Comparison of ENCODE assay signal across 18 mouse cellular contexts in the genomic region with DNA sequence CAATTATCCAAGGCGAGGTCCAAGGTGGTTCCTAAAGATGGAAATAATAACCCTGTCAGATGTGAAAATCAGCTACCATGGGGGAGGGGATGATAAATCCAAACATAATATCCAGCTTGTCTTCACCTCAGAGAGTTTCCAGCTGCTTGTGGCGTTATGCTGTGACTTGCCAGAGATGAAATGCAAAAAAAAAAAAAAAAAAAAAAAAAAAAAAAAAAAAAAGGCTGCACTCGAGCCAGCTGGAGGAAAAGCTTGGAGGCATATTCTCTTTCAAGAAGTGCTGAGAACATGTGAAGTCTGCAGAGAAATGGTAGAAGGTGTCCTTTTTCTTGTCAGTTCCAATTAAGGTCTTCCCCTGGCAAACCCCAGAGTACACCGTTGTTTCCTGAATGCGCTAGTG. TPM values are rescaled to one million over a fixed set of nuclear protein-coding genes. Genes with fewer than 3 reads are reported as not detected.
A peak's percentile ranks its signal among the peaks of the same experiment; 100 is the strongest.
DNase-seq lines count a peak whose midpoint lies in the region; ATAC-seq and TF ChIP-seq lines count a peak whose summit lies in the region.
"Had no signal": no experiment of that assay in that cellular context is flagged by ENCODE, and none has a peak within 500 bp of the region (broad histone marks: within the 10 kb centered on the region; RNA-seq: fewer than 3 reads in every experiment).

No protein-coding gene starts in this region.

- H3K4me2 ChIP-seq in limb, embryonic 14.5 days (replicated peaks; ENCODE audit: low read depth, low read length, severe bottlenecking), result no peak overlapping the region
- no peak overlapping the region for H3K4me2 ChIP-seq in CH12.LX (ENCODE audit: insufficient read depth, low read depth, poor library complexity, severe bottlenecking)
- H3K4me2 ChIP-seq in embryonic facial prominence, embryonic 14.5 days (ENCODE audit: low read depth, low read length), result no peak overlapping the region
- no peak overlapping the region for H3K4me2 ChIP-seq in forebrain, embryonic 11.5 days (ENCODE audit: low read depth, low read length, severe bottlenecking)
- H3K4me2 ChIP-seq: embryonic facial prominence, embryonic 13.5 days; heart, embryonic 13.5 days; hindbrain, embryonic 15.5 days had no signal

- 41% methylated on average over 5 of the region's 5 CpGs for WGBS in limb, embryonic 14.5 days
- 59% methylated on average over 5 of the region's 5 CpGs for WGBS in limb, embryonic 10.5 days
- 23% methylated on average over 5 of the region's 5 CpGs for WGBS in embryonic facial prominence, embryonic 14.5 days
- 67% methylated on average over 5 of the region's 5 CpGs for WGBS in forebrain, embryonic 11.5 days

- no peaks in the 10 kb centered on the region for H3K9me3 ChIP-seq in limb, embryonic 14.5 days (ENCODE audit: control insufficient read depth, low read length)
- no peaks in the 10 kb centered on the region for H3K9me3 ChIP-seq in limb, embryonic 10.5 days (replicated peaks)
- H3K9me3 ChIP-seq in CH12.LX (replicated peaks; ENCODE audit: low read length), result no peaks in the 10 kb centered on the region
- H3K9me3 ChIP-seq in embryonic facial prominence, embryonic 14.5 days (ENCODE audit: control insufficient read depth, low read length), result no peaks in the 10 kb centered on the region
- no peaks in the 10 kb centered on the region for H3K9me3 ChIP-seq in forebrain, embryonic 11.5 days (ENCODE audit: control insufficient read depth, low read length)
- H3K9me3 ChIP-seq: embryonic facial prominence, embryonic 13.5 days; heart, embryonic 13.5 days; hindbrain, embryonic 15.5 days had no signal

- no peaks in the 10 kb centered on the region for H3K27me3 ChIP-seq in limb, embryonic 14.5 days (ENCODE audit: control insufficient read depth, insufficient read depth, low read length)
- no peaks in the 10 kb centered on the region for H3K27me3 ChIP-seq in limb, embryonic 10.5 days (ENCODE audit: low read depth, poor library complexity, severe bottlenecking)
- no peaks in the 10 kb centered on the region for H3K27me3 ChIP-seq in CH12.LX (replicated peaks)
- H3K27me3 ChIP-seq in embryonic facial prominence, embryonic 14.5 days (replicated peaks; ENCODE audit: control insufficient read depth, insufficient read depth, low read length), result no peaks in the 10 kb centered on the region
- no peaks in the 10 kb centered on the region for H3K27me3 ChIP-seq in forebrain, embryonic 11.5 days (ENCODE audit: control insufficient read depth, insufficient read depth, low read length)
- H3K27me3 ChIP-seq: embryonic facial prominence, embryonic 13.5 days; heart, embryonic 13.5 days; hindbrain, embryonic 15.5 days had no signal

- no peak overlapping the region for H3K4me3 ChIP-seq in limb, embryonic 14.5 days (replicated peaks; ENCODE audit: low read length)
- H3K4me3 ChIP-seq in limb, embryonic 10.5 days, result no peak overlapping the region
- H3K4me3 ChIP-seq in CH12.LX (replicated peaks in 1 of 3; ENCODE audit: low read depth in 2 of 3, low read length in 2 of 3, poor library complexity in 1 of 3), result no peak overlapping the region
- no peak overlapping the region for H3K4me3 ChIP-seq in embryonic facial prominence, embryonic 14.5 days (ENCODE audit: low read depth, low read length)
- H3K4me3 ChIP-seq in forebrain, embryonic 11.5 days (ENCODE audit: low read depth, low read length), result no peak overlapping the region
- H3K4me3 ChIP-seq: embryonic facial prominence, embryonic 13.5 days; heart, embryonic 13.5 days; hindbrain, embryonic 15.5 days had no signal

- H3K36me3 ChIP-seq in limb, embryonic 14.5 days (ENCODE audit: control insufficient read depth, insufficient read depth, low read length), result no peaks in the 10 kb centered on the region
- H3K36me3 ChIP-seq in limb, embryonic 10.5 days, result 0 out of 2 replicates have a peak, but pooled peaks cover 11% of the 10 kb centered on the region
- H3K36me3 ChIP-seq in CH12.LX (replicated peaks in 1 of 2; ENCODE audit: control insufficient read depth in 1 of 2, insufficient read depth in 1 of 2, low read length in 1 of 2), result peaks cover 0 to 21% of the 10 kb centered on the region in 2 experiments
- H3K36me3 ChIP-seq in embryonic facial prominence, embryonic 14.5 days (ENCODE audit: control insufficient read depth, insufficient read depth, low read length), result no peaks in the 10 kb centered on the region
- H3K36me3 ChIP-seq in forebrain, embryonic 11.5 days (ENCODE audit: control insufficient read depth, insufficient read depth, low read length), result no peaks in the 10 kb centered on the region
- H3K36me3 ChIP-seq: embryonic facial prominence, embryonic 13.5 days; heart, embryonic 13.5 days; hindbrain, embryonic 15.5 days had no signal

- peaks cover 12% of the 10 kb centered on the region for H3K4me1 ChIP-seq in limb, embryonic 14.5 days (ENCODE audit: control insufficient read depth, insufficient read depth, low read length)
- H3K4me1 ChIP-seq in limb, embryonic 10.5 days, result peaks cover 13% of the 10 kb centered on the region
- H3K4me1 ChIP-seq in CH12.LX (ENCODE audit: control insufficient read depth in 1 of 2, insufficient read depth in 2 of 2), result peaks cover 0 to 2% of the 10 kb centered on the region in 2 experiments; a peak in 1 of 4 replicates
- H3K4me1 ChIP-seq in embryonic facial prominence, embryonic 14.5 days (ENCODE audit: control insufficient read depth, insufficient read depth, low read length), result 0 out of 2 replicates have a peak, but pooled peaks cover 7% of the 10 kb centered on the region
- no peaks in the 10 kb centered on the region for H3K4me1 ChIP-seq in forebrain, embryonic 11.5 days (replicated peaks; ENCODE audit: control insufficient read depth, insufficient read depth, low read length)
- H3K4me1 ChIP-seq: hindbrain, embryonic 15.5 days had no signal

- no peak for ATAC-seq in limb, embryonic 14.5 days (ENCODE audit: low FRiP score, low read depth)
- peak; percentile 8; the same call in 1 of the 2 replicates for ATAC-seq in embryonic facial prominence, embryonic 14.5 days (ENCODE audit: low read depth)
- no peak for ATAC-seq in forebrain, embryonic 11.5 days (replicated peaks; ENCODE audit: low FRiP score)
- ATAC-seq: forebrain, embryonic 16.5 days; intestine, embryonic 16.5 days; liver, postnatal 0 days had no signal

- TF ChIP-seq EP300 in CH12.LX (IDR thresholded peaks at IDR 0.05; ENCODE audit: low read length), result no peak

- no peak for TF ChIP-seq RAD21 in CH12.LX (IDR thresholded peaks at IDR 0.05; ENCODE audit: low read depth, low read length)

- no peak overlapping the region for H3K27ac ChIP-seq in limb, embryonic 14.5 days (replicated peaks; ENCODE audit: low read depth, low read length)
- no peak overlapping the region for H3K27ac ChIP-seq in limb, embryonic 10.5 days
- no peak overlapping the region for H3K27ac ChIP-seq in CH12.LX (ENCODE audit: insufficient read depth, low read depth)
- H3K27ac ChIP-seq in embryonic facial prominence, embryonic 14.5 days (replicated peaks; ENCODE audit: low read depth, low read length), result no peak overlapping the region
- H3K27ac ChIP-seq in forebrain, embryonic 11.5 days (ENCODE audit: low read depth, low read length), result no peak overlapping the region
- H3K27ac ChIP-seq: embryonic facial prominence, embryonic 13.5 days; heart, embryonic 13.5 days; hindbrain, embryonic 15.5 days had no signal

- TF ChIP-seq CTCF in CH12.LX (conservative IDR thresholded peaks at IDR 0.05 in 1 of 2, IDR thresholded peaks at IDR 0.05 in 1 of 2; ENCODE audit: low read depth in 2 of 2, low read length in 2 of 2), result no peak

- DNase-seq in limb, embryonic 14.5 days (ENCODE audit: low spot score), result peak; percentile 36
- DNase-seq in limb, embryonic 10.5 days (ENCODE audit: low spot score), result no peak
- DNase-seq in 3T3-L1 (ENCODE audit: low read depth, low spot score) (peak; percentile 60), CH12.LX (ENCODE audit: extremely low read depth) (no peak)
- peak; percentile 76 for DNase-seq in embryonic facial prominence, embryonic 14.5 days (ENCODE audit: low spot score)
- no peak for DNase-seq in spleen, adult 12 weeks (ENCODE audit: low spot score)
- no peak for DNase-seq in forebrain, embryonic 11.5 days (ENCODE audit: low spot score)
- DNase-seq: cerebellum, adult 9-11 months; gastrocnemius, postnatal 36 days; heart, postnatal 36 days; liver, postnatal 0 days; midbrain, embryonic 14.5 days; right cerebral cortex, postnatal 14 days had no signal

- no peaks in the 10 kb centered on the region for H3K79me2 ChIP-seq in CH12.LX (replicated peaks; ENCODE audit: control insufficient read depth, extremely low read depth, insufficient read depth, poor library complexity, severe bottlenecking)

- dilution Hi-C loops in CH12.LX (cut with MboI; ENCODE audit: extremely low pct_ligation_motif_present, extremely low pct_unique_long_range_greater_than_20kb, low sequenced_read_pairs), result no loop called here

- in situ Hi-C loops in CH12.LX (cut with MboI; ENCODE audit: low pct_ligation_motif_present, low pct_unique_long_range_greater_than_20kb, low sequenced_read_pairs), result no loop called here

- H3K9ac ChIP-seq in limb, embryonic 14.5 days (ENCODE audit: low read depth, low read length, severe bottlenecking), result no peak overlapping the region
- H3K9ac ChIP-seq in CH12.LX (ENCODE audit: insufficient read depth, low read depth), result no peak overlapping the region
- H3K9ac ChIP-seq in embryonic facial prominence, embryonic 14.5 days (ENCODE audit: low read depth, low read length), result no peak overlapping the region
- H3K9ac ChIP-seq in forebrain, embryonic 11.5 days (ENCODE audit: low read length), result no peak overlapping the region
- H3K9ac ChIP-seq: embryonic facial prominence, embryonic 13.5 days; heart, embryonic 13.5 days; hindbrain, embryonic 15.5 days; liver, postnatal 0 days had no signal

- no peak for TF ChIP-seq POLR2A in limb, embryonic 14.5 days (IDR thresholded peaks at IDR 0.05; ENCODE audit: borderline replicate concordance, extremely low read depth, insufficient read depth, insufficient read length)
- no peak for TF ChIP-seq POLR2A in CH12.LX (IDR thresholded peaks at IDR 0.05; ENCODE audit: low read depth, low read length)

RNA-seq across cellular contexts. Expression of gene Emsy, which starts 8.6 kb away (rescaled TPM):
- polyA plus RNA-seq in limb, embryonic 14.5 days (2012; rRNA removed), result 46.4 and 50.3 TPM in 2 replicates
- polyA plus RNA-seq in limb, embryonic 14.5 days (2014; fragmentation: Nextera tagmentation; extraction: Ambion mirVana), result 32.0 and 40.9 TPM in 2 replicates
- 37.8 and 46.1 TPM in 2 replicates for polyA plus RNA-seq in limb, embryonic 10.5 days (2016; fragmentation: Nextera tagmentation; extraction: Ambion mirVana)
- 14.6 and 15.0 TPM in 2 replicates for total RNA-seq in CH12.LX (2012; rRNA removed)
- total RNA-seq in CH12.LX (2014; rRNA removed), result 11.2 and 12.3 TPM in 2 replicates
- polyA plus RNA-seq in CH12.LX (2012; ENCODE audit: insufficient read length, low read depth), result 19.8 and 25.2 TPM in 2 replicates
- 34.0 and 34.1 TPM in 2 replicates for polyA plus RNA-seq in embryonic facial prominence, embryonic 14.5 days (2014; fragmentation: Nextera tagmentation; extraction: Ambion mirVana)
- 66.3 and 67.5 TPM in 2 replicates for polyA plus RNA-seq in forebrain, embryonic 11.5 days (2014; fragmentation: Nextera tagmentation; extraction: Ambion mirVana)

RNA-seq across cellular contexts. Expression of gene Thap12, which starts 37.7 kb away (rescaled TPM):
- polyA plus RNA-seq in limb, embryonic 14.5 days (2012; rRNA removed), result 35.4 and 42.1 TPM in 2 replicates
- polyA plus RNA-seq in limb, embryonic 14.5 days (2014; fragmentation: Nextera tagmentation; extraction: Ambion mirVana), result 68.5 and 76.8 TPM in 2 replicates
- polyA plus RNA-seq in limb, embryonic 10.5 days (2016; fragmentation: Nextera tagmentation; extraction: Ambion mirVana), result 50.8 and 56.2 TPM in 2 replicates
- total RNA-seq in CH12.LX (2012; rRNA removed) (29.6 and 37.4 TPM in 2 replicates), CH12.LX (2014; rRNA removed) (92.9 and 102 TPM in 2 replicates)
- polyA plus RNA-seq in CH12.LX (2012; ENCODE audit: insufficient read length, low read depth), result 60.7 and 70.1 TPM in 2 replicates
- polyA plus RNA-seq in embryonic facial prominence, embryonic 14.5 days (2014; fragmentation: Nextera tagmentation; extraction: Ambion mirVana), result 58.0 and 60.3 TPM in 2 replicates
- polyA plus RNA-seq in forebrain, embryonic 11.5 days (2014; fragmentation: Nextera tagmentation; extraction: Ambion mirVana), result 86.1 and 89.6 TPM in 2 replicates

Comparison
In these comparisons a context has a peak if more than half of its experiments do, and no peak if none do; other contexts are left out.
1. DNase-seq: peak in limb, embryonic 14.5 days (single experiment), 3T3-L1 (single experiment) and embryonic facial prominence, embryonic 14.5 days (single experiment); none in limb, embryonic 10.5 days (single experiment), CH12.LX (single experiment), spleen, adult 12 weeks (single experiment) and forebrain, embryonic 11.5 days (single experiment).